Mouse (Mus musculus): ENCODE data around the gene Agpat2.

- TF ChIP-seq EP300 (IDR thresholded peaks at IDR 0.05; ENCODE audit: low read depth), result no peak
- no peak for TF ChIP-seq CTCF (IDR thresholded peaks at IDR 0.05; ENCODE audit: low read depth)
These were observed 49.1 kb downstream of the Agpat2 start for GRCm38 (mm10) chr2:26555076-26555475.
